Mouse (Mus musculus): ENCODE results near the gene Slx4ip. TPM values are rescaled to one million over a fixed set of nuclear protein-coding genes. Genes with fewer than 3 reads are reported as not detected.

The Slx4ip gene
- polyA plus RNA-seq, 1 experiment, result 1.1 TPM

- Histone ChIP-seq H3K4me3 (ENCODE audit: insufficient read depth, poor library complexity, severe bottlenecking) (no peak overlapping the region), H3K79me2 (ENCODE audit: control insufficient read depth, insufficient read depth) (no peaks in the 10 kb centered on the region), H3ac (ENCODE audit: control insufficient read depth, insufficient read length, low read depth) (no peak overlapping the region), H3K36me3 (ENCODE audit: control insufficient read depth, insufficient read depth) (no peaks in the 10 kb centered on the region), H3K27me3 (ENCODE audit: control insufficient read depth, insufficient read depth, insufficient read length) (no peaks in the 10 kb centered on the region), H3K79me3 (ENCODE audit: low read depth) (no peaks in the 10 kb centered on the region)
- TF ChIP-seq MAX (IDR thresholded peaks at IDR 0.05) (peak; percentile 95), FOSL1 (IDR thresholded peaks at IDR 0.05; ENCODE audit: insufficient read depth, low read length, poor library complexity, severe bottlenecking) (peak; percentile 29), USF1 (IDR thresholded peaks at IDR 0.05; ENCODE audit: low read depth) (no peak), CTCF (IDR thresholded peaks at IDR 0.05; ENCODE audit: control insufficient read depth, insufficient read depth, insufficient read length) (no peak), CEBPB (IDR thresholded peaks at IDR 0.05; ENCODE audit: low read depth) (peak; percentile 88), MYOD1 (IDR thresholded peaks at IDR 0.05; ENCODE audit: control insufficient read depth, insufficient read length, low read depth) (no peak), MYOG (IDR thresholded peaks at IDR 0.05; ENCODE audit: control insufficient read depth, extremely low read depth, insufficient read length) (no peak)
These were observed 158.3 kb downstream of the Slx4ip start for GRCm38 (mm10) chr2:137049367-137049766.

GRCm38 (mm10) chr2:137049906-137050305 is 158.9 kb downstream of the Slx4ip start:
- Histone ChIP-seq H3K79me2 (ENCODE audit: control insufficient read depth, insufficient read depth) (no peaks in the 10 kb centered on the region), H3K27me3 (ENCODE audit: control insufficient read depth, insufficient read depth, insufficient read length) (no peaks in the 10 kb centered on the region), H3K36me3 (ENCODE audit: control insufficient read depth, insufficient read depth) (no peaks in the 10 kb centered on the region), H3ac (ENCODE audit: control insufficient read depth, insufficient read length, low read depth) (no peak overlapping the region), H3K79me3 (ENCODE audit: low read depth) (no peaks in the 10 kb centered on the region), H3K4me3 (ENCODE audit: insufficient read depth, poor library complexity, severe bottlenecking) (no peak overlapping the region)
- no peak for TF ChIP-seq MYOD1 (IDR thresholded peaks at IDR 0.05; ENCODE audit: control insufficient read depth, insufficient read length, low read depth)

- Histone ChIP-seq H3K4me3 (ENCODE audit: insufficient read depth, poor library complexity, severe bottlenecking) (no peak overlapping the region), H3ac (ENCODE audit: control insufficient read depth, insufficient read length, low read depth) (no peak overlapping the region), H3K79me3 (ENCODE audit: low read depth) (no peaks in the 10 kb centered on the region), H3K36me3 (ENCODE audit: control insufficient read depth, insufficient read depth) (no peaks in the 10 kb centered on the region), H3K27me3 (ENCODE audit: control insufficient read depth, insufficient read depth, insufficient read length) (no peaks in the 10 kb centered on the region), H3K79me2 (ENCODE audit: control insufficient read depth, insufficient read depth) (no peaks in the 10 kb centered on the region)
- TF ChIP-seq USF1 (IDR thresholded peaks at IDR 0.05; ENCODE audit: low read depth), result no peak
- no peak for TF ChIP-seq CEBPB (IDR thresholded peaks at IDR 0.05; ENCODE audit: low read depth)
- TF ChIP-seq MYOD1 (IDR thresholded peaks at IDR 0.05; ENCODE audit: control insufficient read depth, insufficient read length, low read depth), result no peak
- TF ChIP-seq MAX (IDR thresholded peaks at IDR 0.05), result no peak
- TF ChIP-seq MYOG (IDR thresholded peaks at IDR 0.05; ENCODE audit: control insufficient read depth, extremely low read depth, insufficient read length), result no peak
- TF ChIP-seq CTCF (IDR thresholded peaks at IDR 0.05; ENCODE audit: control insufficient read depth, insufficient read depth, insufficient read length), result no peak
- no peak for TF ChIP-seq FOSL1 (IDR thresholded peaks at IDR 0.05; ENCODE audit: insufficient read depth, low read length, poor library complexity, severe bottlenecking)
These were observed 172.8 kb downstream of the Slx4ip start for GRCm38 (mm10) chr2:137063829-137064228.

- Histone ChIP-seq H3ac (ENCODE audit: control insufficient read depth, insufficient read length, low read depth) (no peak overlapping the region), H3K79me3 (ENCODE audit: low read depth) (no peaks in the 10 kb centered on the region), H3K79me2 (ENCODE audit: control insufficient read depth, insufficient read depth) (no peaks in the 10 kb centered on the region), H3K36me3 (ENCODE audit: control insufficient read depth, insufficient read depth) (no peaks in the 10 kb centered on the region), H3K4me3 (ENCODE audit: insufficient read depth, poor library complexity, severe bottlenecking) (no peak overlapping the region), H3K27me3 (ENCODE audit: control insufficient read depth, insufficient read depth, insufficient read length) (no peaks in the 10 kb centered on the region)
- TF ChIP-seq CTCF (IDR thresholded peaks at IDR 0.05; ENCODE audit: control insufficient read depth, insufficient read depth, insufficient read length) (no peak), FOSL1 (IDR thresholded peaks at IDR 0.05; ENCODE audit: insufficient read depth, low read length, poor library complexity, severe bottlenecking) (no peak), MAX (IDR thresholded peaks at IDR 0.05) (no peak), MYOG (IDR thresholded peaks at IDR 0.05; ENCODE audit: control insufficient read depth, extremely low read depth, insufficient read length) (no peak), USF1 (IDR thresholded peaks at IDR 0.05; ENCODE audit: low read depth) (no peak), MYOD1 (IDR thresholded peaks at IDR 0.05; ENCODE audit: control insufficient read depth, insufficient read length, low read depth) (no peak), CEBPB (IDR thresholded peaks at IDR 0.05; ENCODE audit: low read depth) (no peak)
These were observed 173.5 kb downstream of the Slx4ip start for GRCm38 (mm10) chr2:137064513-137064912.

- Histone ChIP-seq H3K79me2 (ENCODE audit: control insufficient read depth, insufficient read depth) (no peaks in the 10 kb centered on the region), H3K36me3 (ENCODE audit: control insufficient read depth, insufficient read depth) (no peaks in the 10 kb centered on the region), H3K4me3 (ENCODE audit: insufficient read depth, poor library complexity, severe bottlenecking) (no peak overlapping the region), H3K27me3 (ENCODE audit: control insufficient read depth, insufficient read depth, insufficient read length) (no peaks in the 10 kb centered on the region), H3ac (ENCODE audit: control insufficient read depth, insufficient read length, low read depth) (no peak overlapping the region), H3K79me3 (ENCODE audit: low read depth) (no peaks in the 10 kb centered on the region)
- TF ChIP-seq FOSL1 (IDR thresholded peaks at IDR 0.05; ENCODE audit: insufficient read depth, low read length, poor library complexity, severe bottlenecking) (no peak), CEBPB (IDR thresholded peaks at IDR 0.05; ENCODE audit: low read depth) (no peak), MAX (IDR thresholded peaks at IDR 0.05) (no peak), MYOG (IDR thresholded peaks at IDR 0.05; ENCODE audit: control insufficient read depth, extremely low read depth, insufficient read length) (no peak), CTCF (IDR thresholded peaks at IDR 0.05; ENCODE audit: control insufficient read depth, insufficient read depth, insufficient read length) (no peak), USF1 (IDR thresholded peaks at IDR 0.05; ENCODE audit: low read depth) (no peak), MYOD1 (IDR thresholded peaks at IDR 0.05; ENCODE audit: control insufficient read depth, insufficient read length, low read depth) (no peak)
These were observed 176.6 kb downstream of the Slx4ip start for GRCm38 (mm10) chr2:137067479-137068110.
